Mouse (Mus musculus): ENCODE data around the gene 2010111I01Rik. TPM values are rescaled to one million over a fixed set of nuclear protein-coding genes. Genes with fewer than 3 reads are reported as not detected.

The 2010111I01Rik gene
- total and polyA plus RNA-seq, 3 experiments: 84.6 to 101 (median 91.0) TPM

DNA sequence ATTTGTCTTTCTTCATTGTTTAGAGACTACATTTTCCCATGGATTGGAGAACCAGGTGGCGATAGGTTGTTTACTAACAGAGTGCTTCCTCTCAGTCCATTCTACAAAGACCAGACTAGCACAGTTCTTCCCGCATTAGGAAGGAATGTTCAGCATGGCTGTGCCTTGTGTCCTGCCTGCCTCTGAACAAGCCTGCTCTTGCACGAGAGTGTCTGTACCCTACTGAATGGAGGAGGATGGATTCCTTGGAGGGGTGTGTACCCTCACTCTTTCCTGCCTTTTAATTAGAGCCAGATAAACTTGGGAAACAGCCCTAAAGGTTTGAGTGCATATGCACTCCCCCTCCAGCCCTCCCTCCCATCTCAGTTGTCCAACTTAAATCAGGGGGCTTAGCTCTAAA, 315.7 kb downstream of the 2010111I01Rik start:
- 20% methylated on average over 3 of the region's 3 CpGs for WGBS
- Histone ChIP-seq H3K27ac (peak overlapping the region; percentile 89), H3K27me3 (ENCODE audit: control insufficient read depth, insufficient read depth, low read length) (no peaks in the 10 kb centered on the region), H3K4me1 (ENCODE audit: control insufficient read depth, insufficient read depth, low read length) (peaks cover 45% of the 10 kb centered on the region), H3K36me3 (ENCODE audit: control insufficient read depth, insufficient read depth, low read length) (peaks cover 73% of the 10 kb centered on the region), H3K9ac (ENCODE audit: low read depth, low read length) (peak overlapping the region; percentile 26; the same call in 1 of the 2 replicates), H3K4me3 (peak overlapping the region; percentile 38), H3K79me2 (replicated peaks; ENCODE audit: control insufficient read depth, insufficient read depth, low read length) (peaks cover 15% of the 10 kb centered on the region)
- TF ChIP-seq POLR2A (IDR thresholded peaks at IDR 0.05; ENCODE audit: insufficient read depth, low read depth, low read length): no peak
- TF ChIP-seq CTCF (IDR thresholded peaks at IDR 0.05): no peak
- TF ChIP-seq EP300 (IDR thresholded peaks at IDR 0.05; ENCODE audit: insufficient read depth, low read depth, low read length): no peak
- DNase-seq: no peak
- intact Hi-C loops (cut with DNase I): no loop called here

DNA sequence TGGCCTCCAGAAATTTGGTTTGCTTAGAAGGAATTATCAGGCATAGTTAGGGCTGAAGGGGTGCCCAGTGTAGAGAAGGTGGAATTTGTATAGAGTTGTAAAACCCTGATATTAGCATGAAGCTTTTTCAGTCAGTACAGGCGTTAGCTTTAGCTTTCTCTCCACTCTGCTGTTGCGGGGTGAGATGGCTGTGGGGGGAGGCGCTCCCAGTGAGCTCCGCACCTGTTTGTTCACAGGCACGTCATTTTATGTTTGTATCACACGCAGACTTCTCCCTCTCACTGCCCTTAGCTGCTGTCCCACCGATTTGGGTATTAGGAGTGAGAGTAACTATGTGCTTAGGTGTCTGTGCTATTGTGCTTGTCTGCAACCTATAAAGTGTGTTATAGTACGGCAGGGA, 316.5 kb downstream of the 2010111I01Rik start:
- Histone ChIP-seq H3K4me3 (no peak overlapping the region), H3K79me2 (replicated peaks; ENCODE audit: control insufficient read depth, insufficient read depth, low read length) (peaks cover 14% of the 10 kb centered on the region), H3K27me3 (ENCODE audit: control insufficient read depth, insufficient read depth, low read length) (no peaks in the 10 kb centered on the region), H3K9ac (ENCODE audit: low read depth, low read length) (peak overlapping the region; percentile 37), H3K4me1 (ENCODE audit: control insufficient read depth, insufficient read depth, low read length) (peaks cover 46% of the 10 kb centered on the region), H3K36me3 (ENCODE audit: control insufficient read depth, insufficient read depth, low read length) (peaks cover 66% of the 10 kb centered on the region), H3K27ac (peak overlapping the region; percentile 89)
- no peak for DNase-seq
- intact Hi-C loops (cut with DNase I): no loop called here
- WGBS: 61% methylated on average over 8 of the region's 8 CpGs
- TF ChIP-seq CTCF (IDR thresholded peaks at IDR 0.05): no peak
- TF ChIP-seq POLR2A (IDR thresholded peaks at IDR 0.05; ENCODE audit: insufficient read depth, low read depth, low read length): no peak
- TF ChIP-seq EP300 (IDR thresholded peaks at IDR 0.05; ENCODE audit: insufficient read depth, low read depth, low read length): no peak

DNA sequence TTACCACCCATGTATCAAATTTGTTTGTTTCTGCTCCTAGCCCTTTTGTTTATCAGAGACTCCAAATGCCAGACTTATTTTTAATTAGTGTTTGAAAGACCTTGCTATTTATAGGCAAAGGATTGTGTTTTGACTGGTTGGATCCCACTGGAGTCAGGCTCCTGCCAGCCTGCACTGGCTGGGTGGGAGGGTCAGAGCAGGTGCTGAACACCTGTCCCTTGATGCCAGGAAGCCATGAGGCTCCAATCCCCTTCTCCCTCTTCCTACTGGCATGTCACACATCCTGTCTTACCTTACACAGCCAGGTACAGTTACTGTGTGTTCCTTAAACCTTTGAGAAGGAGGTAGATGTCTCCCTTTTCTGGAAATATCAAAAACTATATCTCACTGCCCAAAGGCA, 318.5 kb downstream of the 2010111I01Rik start:
- no peaks in the 10 kb centered on the region for H3K27me3 ChIP-seq (ENCODE audit: control insufficient read depth, insufficient read depth, low read length)
- H3K4me3 ChIP-seq: peak overlapping the region; percentile 4; the same call in 1 of the 2 replicates
- H3K79me2 ChIP-seq (replicated peaks; ENCODE audit: control insufficient read depth, insufficient read depth, low read length): peaks cover 12% of the 10 kb centered on the region
- no peak for DNase-seq
- intact Hi-C loops (cut with DNase I): no loop called here
- no peak for TF ChIP-seq POLR2A (IDR thresholded peaks at IDR 0.05; ENCODE audit: insufficient read depth, low read depth, low read length)
- no peak for TF ChIP-seq CTCF (IDR thresholded peaks at IDR 0.05)
- TF ChIP-seq EP300 (IDR thresholded peaks at IDR 0.05; ENCODE audit: insufficient read depth, low read depth, low read length): no peak
- no peak overlapping the region for H3K9ac ChIP-seq (ENCODE audit: low read depth, low read length)
- H3K27ac ChIP-seq: peak overlapping the region; percentile 89
- H3K36me3 ChIP-seq (ENCODE audit: control insufficient read depth, insufficient read depth, low read length): peaks cover 57% of the 10 kb centered on the region
- peaks cover 40% of the 10 kb centered on the region for H3K4me1 ChIP-seq (ENCODE audit: control insufficient read depth, insufficient read depth, low read length)

DNA sequence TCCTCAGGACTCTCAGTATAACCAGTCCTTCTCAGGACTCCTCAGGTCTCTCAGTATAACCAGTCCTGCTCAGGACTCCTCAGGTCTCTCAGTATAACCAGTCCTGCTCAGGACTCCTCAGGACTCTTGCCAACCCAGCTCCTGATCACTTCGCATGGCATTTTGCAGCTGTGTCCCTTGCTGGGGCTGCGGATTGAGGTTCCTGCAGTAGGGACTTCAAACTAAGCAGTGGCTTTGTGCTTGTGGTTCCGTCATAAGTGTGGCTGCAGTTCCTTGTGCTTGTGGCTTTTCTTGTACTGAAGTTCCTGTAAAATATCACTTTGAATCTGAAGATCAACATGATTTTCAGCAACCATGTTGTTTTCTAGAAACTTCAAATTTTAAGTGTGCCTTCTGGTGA, 320.1 kb downstream of the 2010111I01Rik start:
- no peak overlapping the region for H3K4me3 ChIP-seq
- intact Hi-C loops (cut with DNase I): no loop called here
- no peak for DNase-seq
- H3K27me3 ChIP-seq (ENCODE audit: control insufficient read depth, insufficient read depth, low read length): no peaks in the 10 kb centered on the region
- H3K9ac ChIP-seq (ENCODE audit: low read depth, low read length): no peak overlapping the region
- TF ChIP-seq POLR2A (IDR thresholded peaks at IDR 0.05; ENCODE audit: insufficient read depth, low read depth, low read length) (no peak), EP300 (IDR thresholded peaks at IDR 0.05; ENCODE audit: insufficient read depth, low read depth, low read length) (no peak), CTCF (IDR thresholded peaks at IDR 0.05) (no peak)
- WGBS: 69% methylated on average over 3 of the region's 3 CpGs
- H3K36me3 ChIP-seq (ENCODE audit: control insufficient read depth, insufficient read depth, low read length): peaks cover 60% of the 10 kb centered on the region
- H3K79me2 ChIP-seq (replicated peaks; ENCODE audit: control insufficient read depth, insufficient read depth, low read length): peaks cover 16% of the 10 kb centered on the region
- peaks cover 45% of the 10 kb centered on the region for H3K4me1 ChIP-seq (ENCODE audit: control insufficient read depth, insufficient read depth, low read length)
- H3K27ac ChIP-seq: no peak overlapping the region; the same call in 1 of the 2 replicates

DNA sequence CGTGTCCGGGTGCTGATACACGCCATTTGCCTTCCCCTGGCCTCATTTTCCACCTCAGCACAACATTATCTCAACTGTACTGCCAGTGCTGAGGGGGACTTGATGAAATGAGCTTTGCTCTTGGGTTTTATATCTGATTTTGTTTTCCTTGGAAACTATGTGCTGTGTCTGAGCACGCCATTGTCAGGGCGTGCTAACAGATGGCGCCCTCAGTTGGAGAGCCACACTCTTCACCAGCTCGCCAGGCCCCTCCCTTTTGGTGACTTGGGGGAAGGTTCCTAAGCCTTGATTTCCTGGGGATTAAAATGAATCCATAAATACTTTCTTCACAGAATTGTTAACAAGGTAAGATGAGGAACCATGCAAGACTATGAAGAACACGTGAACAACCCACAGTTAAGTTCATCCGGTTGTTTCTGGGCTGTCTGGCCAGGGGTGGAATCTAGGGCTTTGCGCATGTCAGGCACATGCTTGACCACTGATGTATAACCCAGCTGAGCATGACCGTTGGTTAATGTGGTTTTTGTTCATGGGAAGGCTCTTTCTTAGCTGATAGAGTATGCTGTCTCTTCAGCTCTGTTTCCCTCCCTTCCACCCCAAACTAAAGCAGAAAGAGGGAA, 321.9 kb downstream of the 2010111I01Rik start:
- no peaks in the 10 kb centered on the region for H3K27me3 ChIP-seq (ENCODE audit: control insufficient read depth, insufficient read depth, low read length)
- no peak overlapping the region for H3K4me3 ChIP-seq
- no peak for DNase-seq
- TF ChIP-seq POLR2A (IDR thresholded peaks at IDR 0.05; ENCODE audit: insufficient read depth, low read depth, low read length) (no peak), CTCF (IDR thresholded peaks at IDR 0.05) (peak; percentile 31; the same call in 1 of the 2 replicates)
- intact Hi-C loops (cut with DNase I): no loop called here
- 69% methylated on average over 11 of the region's 11 CpGs for WGBS
- no peak overlapping the region for H3K9ac ChIP-seq (ENCODE audit: low read depth, low read length)
- H3K4me1 ChIP-seq (ENCODE audit: control insufficient read depth, insufficient read depth, low read length): peaks cover 42% of the 10 kb centered on the region
- peaks cover 14% of the 10 kb centered on the region for H3K79me2 ChIP-seq (replicated peaks; ENCODE audit: control insufficient read depth, insufficient read depth, low read length)
- no peak overlapping the region for H3K27ac ChIP-seq
- H3K36me3 ChIP-seq (ENCODE audit: control insufficient read depth, insufficient read depth, low read length): peaks cover 60% of the 10 kb centered on the region

DNA sequence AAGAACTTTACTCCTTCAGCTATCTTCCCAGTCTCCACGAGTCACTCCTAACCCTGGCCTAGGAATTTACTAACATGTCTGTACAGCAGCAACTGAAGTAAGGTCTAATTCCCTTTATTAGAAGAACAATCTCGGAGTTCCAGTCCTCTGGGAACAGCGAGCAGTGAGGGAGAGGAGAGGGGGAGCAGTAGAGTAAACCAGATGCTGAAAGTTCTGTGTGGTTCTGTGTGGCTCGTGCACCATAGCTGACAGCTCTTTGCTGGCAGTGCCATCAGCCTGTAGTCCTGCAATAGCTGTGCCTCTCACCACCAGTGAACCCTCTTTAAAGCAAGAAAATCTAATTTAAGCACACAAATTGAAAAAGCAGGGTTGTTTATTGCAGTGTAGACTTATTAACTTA, 324.5 kb downstream of the 2010111I01Rik start:
- TF ChIP-seq EP300 (IDR thresholded peaks at IDR 0.05; ENCODE audit: insufficient read depth, low read depth, low read length) (no peak), CTCF (IDR thresholded peaks at IDR 0.05) (no peak), POLR2A (IDR thresholded peaks at IDR 0.05; ENCODE audit: insufficient read depth, low read depth, low read length) (no peak)
- DNase-seq: no peak
- H3K9ac ChIP-seq (ENCODE audit: low read depth, low read length): no peak overlapping the region
- no peaks in the 10 kb centered on the region for H3K27me3 ChIP-seq (ENCODE audit: control insufficient read depth, insufficient read depth, low read length)
- H3K4me1 ChIP-seq (ENCODE audit: control insufficient read depth, insufficient read depth, low read length): peaks cover 43% of the 10 kb centered on the region
- intact Hi-C loops (cut with DNase I): no loop called here
- H3K79me2 ChIP-seq (replicated peaks; ENCODE audit: control insufficient read depth, insufficient read depth, low read length): peaks cover 10% of the 10 kb centered on the region
- H3K27ac ChIP-seq: 0 out of 2 replicates have a peak overlapping the region, but pooled peaks have one; percentile 8
- H3K4me3 ChIP-seq: no peak overlapping the region
- WGBS: 33% methylated on average over 4 of the region's 4 CpGs
- H3K36me3 ChIP-seq (ENCODE audit: control insufficient read depth, insufficient read depth, low read length): peaks cover 50% of the 10 kb centered on the region

Data from heart, adult 2 months (tissue).